Mouse (Mus musculus): ENCODE measurements around the gene Gm10322. TPM values are rescaled to one million over a fixed set of nuclear protein-coding genes. Genes with fewer than 3 reads are reported as not detected.

The Gm10322 gene
- polyA plus RNA-seq, 1 experiment from 2014 or later = not detected

- Histone ChIP-seq H3K4me3 (ENCODE audit: inconsistent target) (peak within 1 kb of the TSS; percentile 55), H3K79me2 (ENCODE audit: inconsistent target) (peaks cover 41% of the 10 kb centered on the region), H3K27ac (no peak within 1 kb of the TSS), H3K36me3 (ENCODE audit: inconsistent target) (no peaks in the 10 kb centered on the region)
- WGBS (ENCODE audit: missing documents) = under 1% methylated on average over 36 of the region's 36 CpGs
Observed at GRCm38 (mm10) chr10:59616522-59616921, 659 bp downstream of the Gm10322 start, which contains the start of gene Mcu. Gene Mcu, minus strand, starts transcription at chr10:59616692.

DNA sequence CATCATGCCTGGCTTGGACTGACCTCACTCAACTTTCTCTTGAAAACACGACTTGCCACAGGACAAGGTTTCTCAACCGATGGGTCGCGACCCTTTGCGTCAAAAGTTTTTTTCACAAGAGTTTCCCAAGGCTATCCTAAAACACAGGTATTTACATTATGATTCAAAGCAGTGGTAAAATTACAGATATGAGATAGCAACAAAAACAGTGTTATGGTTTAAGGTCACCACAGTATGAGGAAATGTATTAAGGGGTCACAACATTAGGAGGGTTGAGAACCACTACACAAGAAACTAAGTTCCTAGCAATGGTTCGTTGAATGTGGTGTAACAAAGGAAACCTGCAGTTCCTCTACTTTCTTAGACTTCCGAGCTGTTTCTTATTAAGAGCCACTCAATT is 1.9 kb downstream of the Gm10322 start:
- H3K27ac ChIP-seq = no peak overlapping the region
- WGBS (ENCODE audit: missing documents) = 68% methylated on average over 7 of the region's 7 CpGs
- no peaks in the 10 kb centered on the region for H3K36me3 ChIP-seq (ENCODE audit: inconsistent target)
- H3K4me3 ChIP-seq (ENCODE audit: inconsistent target) = no peak overlapping the region
- H3K79me2 ChIP-seq (ENCODE audit: inconsistent target) = peaks cover 29% of the 10 kb centered on the region

GRCm38 (mm10) chr10:59621355-59621754 is 5.5 kb downstream of the Gm10322 start:
- no peaks in the 10 kb centered on the region for H3K36me3 ChIP-seq (ENCODE audit: inconsistent target)
- H3K79me2 ChIP-seq (ENCODE audit: inconsistent target) = no peaks in the 10 kb centered on the region
- no peak overlapping the region for H3K4me3 ChIP-seq (ENCODE audit: inconsistent target)
- 45% methylated on average over 10 of the region's 10 CpGs for WGBS (ENCODE audit: missing documents)
- no peak overlapping the region for H3K27ac ChIP-seq

DNA sequence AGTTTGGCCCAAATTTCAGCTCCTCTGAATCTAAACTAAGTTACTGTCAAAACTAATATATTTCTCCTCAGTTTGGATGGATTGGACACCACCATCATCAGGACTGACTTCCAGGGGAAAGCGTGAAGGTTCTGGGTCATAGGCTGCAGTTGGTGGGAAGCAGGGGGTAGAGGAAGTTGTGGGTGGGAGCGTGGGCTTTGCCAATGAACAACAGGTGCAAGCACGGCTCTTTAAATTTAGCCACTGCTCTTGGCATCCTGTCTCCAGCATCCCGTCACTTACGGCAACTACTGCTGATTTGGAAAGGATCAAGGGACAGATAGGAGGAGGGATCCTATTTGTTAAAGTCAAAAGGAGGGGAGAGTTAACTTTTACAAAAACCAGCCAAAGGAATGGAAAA is 7.6 kb downstream of the Gm10322 start:
- Histone ChIP-seq H3K36me3 (ENCODE audit: inconsistent target) (no peaks in the 10 kb centered on the region), H3K4me3 (ENCODE audit: inconsistent target) (no peak overlapping the region), H3K27ac (no peak overlapping the region), H3K79me2 (ENCODE audit: inconsistent target) (no peaks in the 10 kb centered on the region)
- WGBS (ENCODE audit: missing documents) = 27% methylated on average over 5 of the region's 5 CpGs

- H3K79me2 ChIP-seq (ENCODE audit: inconsistent target) = no peaks in the 10 kb centered on the region
- no peak overlapping the region for H3K27ac ChIP-seq
- no peak overlapping the region for H3K4me3 ChIP-seq (ENCODE audit: inconsistent target)
- H3K36me3 ChIP-seq (ENCODE audit: inconsistent target) = no peaks in the 10 kb centered on the region
- WGBS (ENCODE audit: missing documents) = 86% methylated on average over 17 of the region's 17 CpGs
Observed at GRCm38 (mm10) chr10:59628641-59629505, 13.0 kb downstream of the Gm10322 start.

DNA sequence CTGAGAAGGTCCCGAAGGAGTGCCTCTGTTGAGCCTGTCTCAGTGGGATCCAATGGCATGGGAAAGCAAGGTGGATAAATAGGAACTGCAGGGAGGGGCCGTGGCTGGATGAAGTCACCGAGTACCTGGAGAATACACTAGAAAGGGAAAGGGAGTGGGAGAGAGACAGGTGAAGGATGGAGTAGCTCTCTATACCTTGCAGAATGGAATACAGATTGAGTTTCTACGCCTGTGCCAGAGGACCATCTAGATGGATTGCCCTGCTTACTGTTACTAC is 13.6 kb downstream of the Gm10322 start:
- Histone ChIP-seq H3K4me3 (ENCODE audit: inconsistent target) (no peak overlapping the region), H3K27ac (no peak overlapping the region), H3K79me2 (ENCODE audit: inconsistent target) (no peaks in the 10 kb centered on the region), H3K36me3 (ENCODE audit: inconsistent target) (no peaks in the 10 kb centered on the region)
- WGBS (ENCODE audit: missing documents) = 86% methylated on average over 4 of the region's 4 CpGs

- no peaks in the 10 kb centered on the region for H3K36me3 ChIP-seq (ENCODE audit: inconsistent target)
- no peaks in the 10 kb centered on the region for H3K79me2 ChIP-seq (ENCODE audit: inconsistent target)
- no peak overlapping the region for H3K4me3 ChIP-seq (ENCODE audit: inconsistent target)
- 92% methylated on average over 2 of the region's 2 CpGs for WGBS (ENCODE audit: missing documents)
- H3K27ac ChIP-seq = no peak overlapping the region
Observed at GRCm38 (mm10) chr10:59636048-59636447, 20.2 kb downstream of the Gm10322 start.

DNA sequence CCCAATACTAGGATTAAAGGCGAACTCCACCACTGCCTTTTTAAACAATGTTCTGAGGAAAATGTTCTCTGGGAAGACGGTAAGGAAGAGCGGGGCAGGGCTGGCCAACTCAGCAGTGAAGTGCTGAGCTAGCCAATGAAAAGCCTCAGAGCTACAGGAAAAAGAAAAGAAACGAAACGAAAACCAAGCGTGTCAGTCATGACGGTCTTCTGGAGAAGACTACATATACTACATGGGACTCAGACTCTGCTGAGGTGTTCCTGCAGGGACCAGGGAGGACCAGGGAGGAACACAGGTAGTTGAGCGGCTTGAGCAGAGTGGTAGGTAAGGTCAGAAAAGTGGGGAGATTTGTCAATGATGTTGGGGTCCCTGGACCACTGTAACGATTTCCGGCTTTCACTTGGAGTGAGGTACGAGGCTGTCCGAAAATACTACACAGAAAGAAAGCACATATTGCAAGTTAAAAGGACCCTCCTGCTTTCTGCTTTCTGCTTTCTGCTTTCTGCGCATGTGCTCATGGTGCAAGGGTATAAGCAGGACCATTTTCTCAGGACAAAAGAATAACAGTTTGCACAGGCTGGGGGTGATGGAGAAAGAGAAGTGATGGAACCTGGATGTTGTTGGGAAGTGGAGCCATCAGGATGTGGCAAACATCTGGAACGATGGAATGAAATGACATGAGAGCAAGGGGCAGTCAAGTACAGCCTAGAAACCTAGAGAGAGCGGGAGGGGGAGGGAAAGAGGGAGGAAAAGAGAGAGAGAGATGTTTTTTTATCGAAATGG is 21.1 kb downstream of the Gm10322 start:
- Histone ChIP-seq H3K27ac (peak overlapping the region; percentile 48), H3K36me3 (ENCODE audit: inconsistent target) (no peaks in the 10 kb centered on the region), H3K4me3 (ENCODE audit: inconsistent target) (peak overlapping the region; percentile 44), H3K79me2 (ENCODE audit: inconsistent target) (no peaks in the 10 kb centered on the region)
- 62% methylated on average over 16 of the region's 16 CpGs for WGBS (ENCODE audit: missing documents)

GRCm38 (mm10) chr10:59637596-59638124 is 21.8 kb downstream of the Gm10322 start:
- Histone ChIP-seq H3K79me2 (ENCODE audit: inconsistent target) (no peaks in the 10 kb centered on the region), H3K27ac (no peak overlapping the region), H3K4me3 (ENCODE audit: inconsistent target) (peak overlapping the region; percentile 44; the same call in 1 of the 2 replicates), H3K36me3 (ENCODE audit: inconsistent target) (no peaks in the 10 kb centered on the region)
- WGBS (ENCODE audit: missing documents) = 90% methylated on average over 7 of the region's 7 CpGs

DNA sequence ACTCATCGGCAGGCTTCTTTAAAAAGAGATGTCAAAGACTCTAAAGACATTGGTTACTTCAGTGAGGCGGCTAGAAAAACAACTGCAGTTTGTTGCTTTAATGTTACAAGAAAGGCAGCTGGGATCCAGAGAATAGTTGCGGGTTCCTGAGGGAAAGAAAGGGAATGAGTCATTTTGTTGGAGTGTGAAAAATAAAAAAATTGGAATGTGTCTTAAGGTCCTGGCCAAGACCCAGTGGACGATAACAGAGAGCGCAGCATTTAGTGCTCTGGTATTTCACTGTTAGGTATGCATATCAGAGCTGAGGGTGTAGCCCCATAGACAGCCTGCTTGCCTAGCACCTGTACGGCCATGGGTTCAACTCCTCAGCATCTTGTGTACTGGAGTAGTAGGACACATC is 22.7 kb downstream of the Gm10322 start:
- 96% methylated on average over 6 of the region's 6 CpGs for WGBS (ENCODE audit: missing documents)
- Histone ChIP-seq H3K36me3 (ENCODE audit: inconsistent target) (no peaks in the 10 kb centered on the region), H3K27ac (no peak overlapping the region), H3K4me3 (ENCODE audit: inconsistent target) (no peak overlapping the region), H3K79me2 (ENCODE audit: inconsistent target) (no peaks in the 10 kb centered on the region)

DNA sequence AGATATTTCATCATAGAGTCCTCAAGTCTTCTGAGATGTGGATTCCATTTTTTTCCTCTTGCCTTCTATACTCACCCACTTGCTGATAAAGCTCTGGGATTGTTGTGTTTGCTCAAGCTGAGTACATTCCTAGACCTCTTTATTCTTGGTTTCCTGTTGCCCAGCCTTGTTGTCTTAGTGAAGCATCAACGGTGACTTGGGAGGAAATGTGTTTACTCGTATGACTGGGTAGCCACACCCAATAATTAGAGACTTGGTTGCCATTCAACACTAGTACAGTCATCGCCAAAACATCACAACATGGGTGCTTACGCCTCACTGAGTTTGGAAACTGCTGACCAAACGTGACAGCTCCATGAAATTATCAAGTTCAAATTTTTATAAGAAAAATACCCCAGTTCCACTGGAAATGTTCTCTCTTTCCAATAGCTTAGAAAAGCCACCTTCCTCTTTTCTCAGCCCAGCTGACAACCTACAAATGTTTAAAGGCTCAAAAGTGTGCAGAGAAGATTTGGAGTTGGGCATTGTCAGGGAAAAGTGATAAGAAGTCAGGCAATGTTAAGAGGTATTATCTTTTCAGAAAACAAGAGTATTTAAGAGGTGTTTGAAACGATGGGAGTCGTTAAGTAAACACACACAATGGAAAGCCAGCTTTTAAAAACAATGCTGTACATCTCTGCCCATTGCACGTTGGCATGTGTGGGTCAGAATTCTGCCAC is 27.0 kb downstream of the Gm10322 start:
- H3K27ac ChIP-seq = no peak overlapping the region
- no peaks in the 10 kb centered on the region for H3K36me3 ChIP-seq (ENCODE audit: inconsistent target)
- 58% methylated on average over 8 of the region's 8 CpGs for WGBS (ENCODE audit: missing documents)
- H3K79me2 ChIP-seq (ENCODE audit: inconsistent target) = no peaks in the 10 kb centered on the region
- no peak overlapping the region for H3K4me3 ChIP-seq (ENCODE audit: inconsistent target)

- Histone ChIP-seq H3K27ac (no peak overlapping the region), H3K36me3 (ENCODE audit: inconsistent target) (no peaks in the 10 kb centered on the region), H3K79me2 (ENCODE audit: inconsistent target) (no peaks in the 10 kb centered on the region), H3K4me3 (ENCODE audit: inconsistent target) (no peak overlapping the region)
- WGBS (ENCODE audit: missing documents) = 73% methylated on average over 9 of the region's 9 CpGs
Observed at GRCm38 (mm10) chr10:59643645-59644044, 27.8 kb downstream of the Gm10322 start.

DNA sequence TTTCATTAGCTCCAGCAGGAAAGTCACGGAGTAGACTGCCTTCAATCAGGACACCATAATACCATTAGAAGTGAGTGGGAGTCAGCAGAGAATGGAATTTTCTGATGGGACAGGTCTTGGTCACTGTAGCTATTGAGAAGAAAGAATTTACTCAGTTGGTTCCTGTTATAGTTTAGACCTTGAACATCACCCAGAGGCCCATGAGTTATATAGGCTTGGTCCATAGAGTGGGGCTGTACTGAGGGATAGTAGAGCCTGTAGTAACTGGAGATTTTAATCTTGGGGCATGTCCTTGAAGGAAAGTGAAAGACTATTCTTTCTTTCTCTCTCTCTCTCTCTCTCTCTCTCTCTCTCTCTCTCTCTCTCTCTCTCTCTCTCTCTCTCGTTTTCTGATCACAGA is 28.8 kb downstream of the Gm10322 start:
- no peak overlapping the region for H3K4me3 ChIP-seq (ENCODE audit: inconsistent target)
- H3K79me2 ChIP-seq (ENCODE audit: inconsistent target) = no peaks in the 10 kb centered on the region
- 92% methylated on average over 1 of the region's 2 CpGs for WGBS (ENCODE audit: missing documents)
- H3K27ac ChIP-seq = no peak overlapping the region
- H3K36me3 ChIP-seq (ENCODE audit: inconsistent target) = no peaks in the 10 kb centered on the region

DNA sequence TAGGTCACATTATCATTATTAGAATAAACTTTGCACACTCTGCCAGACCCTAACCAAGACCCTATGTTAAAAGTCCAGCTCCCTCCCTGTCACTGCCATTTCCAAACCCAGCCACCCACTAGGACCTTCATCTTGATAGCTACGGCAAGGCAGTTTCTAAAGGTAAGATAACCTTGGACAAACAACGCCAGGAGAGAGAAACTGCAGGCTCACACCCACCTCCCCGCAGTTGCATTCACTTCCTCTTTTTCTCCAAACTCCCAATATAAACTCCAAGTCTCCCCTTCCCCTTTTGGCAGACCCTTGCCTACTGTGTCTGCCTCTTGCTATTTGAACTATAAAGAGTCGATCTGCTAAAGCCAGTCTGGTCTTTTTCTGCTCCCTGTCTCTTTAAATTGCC is 29.3 kb downstream of the Gm10322 start:
- H3K36me3 ChIP-seq (ENCODE audit: inconsistent target) = no peaks in the 10 kb centered on the region
- H3K27ac ChIP-seq = no peak overlapping the region
- H3K4me3 ChIP-seq (ENCODE audit: inconsistent target) = no peak overlapping the region
- 13% methylated on average over 4 of the region's 4 CpGs for WGBS (ENCODE audit: missing documents)
- H3K79me2 ChIP-seq (ENCODE audit: inconsistent target) = no peaks in the 10 kb centered on the region
